Mouse (Mus musculus) mouse embryonic stem cell (cell line): Measurements from ENCODE around the gene Slc11a1.

ENCODE experiments used
- in situ Hi-C, 2 experiments: fragments of 300-500 bp; cut with MboI; formaldehyde crosslinking; loops; 1 replicate in 1 of 2; 3 replicates in 1 of 2; pipeline ENCODE4 v1.14.3; 2019 to 2020; ENCODE audit warnings: low sequenced_read_pairs in 2 of 2, low pct_unique_long_range_greater_than_20kb in 1 of 2, mixed read lengths in 1 of 2; ENCODE audit not compliant: unreplicated experiment in 1 of 2

Slc11a1 gene

GRCm38 (mm10) chr1:74383385-74383784, 8.4 kb downstream of the Slc11a1 start:
- in situ Hi-C loops, result loop anchor here in 1 of 2 experiments (10.0 kb wide), 1 partner anchor 179 kb away; no protein-coding TSS in a partner anchor

GRCm38 (mm10) chr1:74384525-74384924, 9.5 kb downstream of the Slc11a1 start:
- in situ Hi-C loops, result loop anchor here in 1 of 2 experiments (10.0 kb wide), 1 partner anchor 180 kb away; no protein-coding TSS in a partner anchor

GRCm38 (mm10) chr1:74385064-74385463, 10.1 kb downstream of the Slc11a1 start:
- in situ Hi-C loops, result loop anchor here in 1 of 2 experiments (10.0 kb wide), 1 partner anchor 180 kb away; no protein-coding TSS in a partner anchor

- in situ Hi-C loops, result loop anchor here in 1 of 2 experiments (10.0 kb wide), 1 partner anchor 181 kb away; no protein-coding TSS in a partner anchor
Observed at GRCm38 (mm10) chr1:74385531-74385930, 10.5 kb downstream of the Slc11a1 start.

- in situ Hi-C loops, result loop anchor here in 1 of 2 experiments (10.0 kb wide), 1 partner anchor 182 kb away; no protein-coding TSS in a partner anchor
Observed at GRCm38 (mm10) chr1:74386363-74386713, 11.3 kb downstream of the Slc11a1 start.

- in situ Hi-C loops, result loop anchor here in 1 of 2 experiments (10.0 kb wide), 1 partner anchor 182 kb away; no protein-coding TSS in a partner anchor
Observed at GRCm38 (mm10) chr1:74386714-74387385, 11.9 kb downstream of the Slc11a1 start.

- in situ Hi-C loops, result loop anchor here in 1 of 2 experiments (10.0 kb wide), 1 partner anchor 183 kb away; no protein-coding TSS in a partner anchor
Observed at GRCm38 (mm10) chr1:74387386-74387988, 12.5 kb downstream of the Slc11a1 start.

GRCm38 (mm10) chr1:74388398-74388920, 13.5 kb downstream of the Slc11a1 start:
- in situ Hi-C loops, result loop anchor here in 1 of 2 experiments (10.0 kb wide), 1 partner anchor 184 kb away; no protein-coding TSS in a partner anchor

GRCm38 (mm10) chr1:74389831-74390286, 14.9 kb downstream of the Slc11a1 start:
- in situ Hi-C loops, result loop anchor here in 1 of 2 experiments (10.0 kb wide), 1 partner anchor 185 kb away; no protein-coding TSS in a partner anchor

GRCm38 (mm10) chr1:74390287-74390906, 15.4 kb downstream of the Slc11a1 start:
- in situ Hi-C loops, result no loop called here

GRCm38 (mm10) chr1:74390924-74391748, 16.1 kb downstream of the Slc11a1 start, which contains the start of gene Ctdsp1:
Gene Ctdsp1, plus strand, starts transcription at chr1:74391509.
- in situ Hi-C loops, result no loop called here

- in situ Hi-C loops, result no loop called here
Observed at GRCm38 (mm10) chr1:74391844-74392441, 16.9 kb downstream of the Slc11a1 start.

GRCm38 (mm10) chr1:74392446-74392994, 17.5 kb downstream of the Slc11a1 start:
- in situ Hi-C loops, result no loop called here

- in situ Hi-C loops, result no loop called here
Observed at GRCm38 (mm10) chr1:74393010-74393409, 18.0 kb downstream of the Slc11a1 start.

- in situ Hi-C loops, result no loop called here
Observed at GRCm38 (mm10) chr1:74393697-74394096, 18.7 kb downstream of the Slc11a1 start.

GRCm38 (mm10) chr1:74394311-74394710, 19.3 kb downstream of the Slc11a1 start:
- in situ Hi-C loops, result no loop called here

GRCm38 (mm10) chr1:74394858-74395257, 19.9 kb downstream of the Slc11a1 start:
- in situ Hi-C loops, result no loop called here
